Mouse (Mus musculus) embryonic facial prominence, embryonic 13.5 days (tissue): ENCODE results near the gene Rhox3f. TPM values are rescaled to one million over a fixed set of nuclear protein-coding genes. Genes with fewer than 3 reads are reported as not detected.
"Not testable (repeated sequence)": the region's sequence is repeated elsewhere in the genome, so short reads cannot be mapped to it uniquely, and the experiment has no call there.

Source experiments
- ATAC-seq: fragments of 200-750 bp; cut with Nextera tagmentation; 2 replicates; pipeline ENCODE4 v1.8.0; 2017; ENCODE audit warnings: low read depth; ENCODE audit not compliant: insufficient number of reproducible peaks, insufficient read depth, low FRiP score, low TSS enrichment
- H3K27ac ChIP-seq: fragments of 300-500 bp; sonication (generic); 2 replicates; pipeline ENCODE4 v1.5.1; 2015; ENCODE audit warnings: moderate library complexity, mild to moderate bottlenecking, inconsistent platforms
- H3K27me3 ChIP-seq: fragments of 300-500 bp; sonication (generic); 2 replicates; pipeline ENCODE4 v1.6.1; 2015; ENCODE audit warnings: mild to moderate bottlenecking, inconsistent platforms
- H3K36me3 ChIP-seq: fragments of 300-500 bp; sonication (generic); 2 replicates; pipeline ENCODE4 v1.6.1; 2015; ENCODE audit warnings: mild to moderate bottlenecking, inconsistent platforms
- H3K4me1 ChIP-seq: fragments of 300-500 bp; sonication (generic); 2 replicates; pipeline ENCODE4 v1.6.1; 2015; ENCODE audit warnings: inconsistent platforms
- H3K4me2 ChIP-seq: fragments of 300-500 bp; sonication (generic); 2 replicates; pipeline ENCODE4 v1.6.1; 2015; ENCODE audit warnings: moderate library complexity, mild to moderate bottlenecking, inconsistent platforms
- H3K4me3 ChIP-seq: fragments of 300-500 bp; sonication (generic); 2 replicates; pipeline ENCODE4 v1.5.1; 2015; ENCODE audit warnings: mild to moderate bottlenecking, inconsistent platforms
- H3K9ac ChIP-seq: fragments of 300-500 bp; sonication (generic); 2 replicates; pipeline ENCODE4 v1.6.1; 2015; ENCODE audit warnings: mild to moderate bottlenecking, inconsistent platforms
- H3K9me3 ChIP-seq: fragments of 300-500 bp; sonication (generic); 2 replicates; pipeline ENCODE4 v1.6.1; 2016; ENCODE audit warnings: inconsistent platforms
- WGBS: fragments of 180-500 bp; shearing (Covaris S2); methylation state at CpG from one replicate; pipeline ENCODE4 v1.1.7; 2015; ENCODE audit warnings: mixed read lengths; 5-methylcytosine and 5-hydroxymethylcytosine counted together
- polyA plus RNA-seq: library from polyadenylated mRNA; unstranded; fragments of >200 nt; fragmentation: Nextera tagmentation; extraction: Ambion mirVana; gene quantifications from 2 replicates; pipeline ENCODE4 v1.2.1, GENCODE M21; 2015

Gene Rhox3f
- polyA plus RNA-seq, result not detected in 2 replicates

- H3K4me3 ChIP-seq, H3K36me3 ChIP-seq, ATAC-seq, H3K27me3 ChIP-seq, H3K4me1 ChIP-seq, H3K9me3 ChIP-seq, H3K27ac ChIP-seq, H3K4me2 ChIP-seq, H3K9ac ChIP-seq: not testable (repeated sequence)
Measured at GRCm38 (mm10) chrX:37580692-37581091, at the start of gene Rhox3f. TSS of gene Rhox3f (plus strand) at chrX:37580992.

GRCm38 (mm10) chrX:37541719-37542118 lies 39.1 kb upstream of the Rhox3f start, which contains the start of gene Rhox3e:
TSS of gene Rhox3e (plus strand) at chrX:37542019.
- H3K9ac ChIP-seq, ATAC-seq, H3K36me3 ChIP-seq, H3K27ac ChIP-seq, H3K27me3 ChIP-seq, H3K9me3 ChIP-seq, H3K4me2 ChIP-seq, H3K4me1 ChIP-seq, H3K4me3 ChIP-seq: not testable (repeated sequence)
- WGBS, result 73% methylated on average over 1 of the region's 4 CpGs

GRCm38 (mm10) chrX:37557112-37557511 lies 23.7 kb upstream of the Rhox3f start, which contains the start of gene Rhox4e:
TSS of gene Rhox4e (plus strand) at chrX:37557412.
- H3K27ac ChIP-seq, ATAC-seq, H3K4me1 ChIP-seq, H3K9ac ChIP-seq, H3K9me3 ChIP-seq, H3K27me3 ChIP-seq, H3K4me3 ChIP-seq, H3K36me3 ChIP-seq, H3K4me2 ChIP-seq: not testable (repeated sequence)
- WGBS, result 95% methylated on average over 10 of the region's 18 CpGs

- not testable (repeated sequence) for H3K9ac ChIP-seq, ATAC-seq, H3K4me3 ChIP-seq, H3K27ac ChIP-seq, H3K36me3 ChIP-seq, H3K9me3 ChIP-seq, H3K4me1 ChIP-seq, H3K27me3 ChIP-seq, H3K4me2 ChIP-seq
- WGBS, result 85% methylated on average over 8 of the region's 8 CpGs
Measured at GRCm38 (mm10) chrX:37571105-37571504, 9.7 kb upstream of the Rhox3f start, which contains the start of gene Rhox2f. TSS of gene Rhox2f (plus strand) at chrX:37571405.

GRCm38 (mm10) chrX:37572638-37573037 lies 8.2 kb upstream of the Rhox3f start:
- 29% methylated on average over 2 of the region's 2 CpGs for WGBS
- not testable (repeated sequence) for ATAC-seq, H3K4me3 ChIP-seq, H3K4me1 ChIP-seq, H3K27me3 ChIP-seq, H3K9me3 ChIP-seq, H3K4me2 ChIP-seq, H3K36me3 ChIP-seq, H3K27ac ChIP-seq, H3K9ac ChIP-seq

GRCm38 (mm10) chrX:37607604-37608003 lies 26.8 kb downstream of the Rhox3f start, which contains the start of gene Rhox4f:
TSS of gene Rhox4f (minus strand) at chrX:37607704.
- H3K27ac ChIP-seq, H3K4me3 ChIP-seq, H3K4me2 ChIP-seq, H3K27me3 ChIP-seq, H3K36me3 ChIP-seq, ATAC-seq, H3K9ac ChIP-seq, H3K4me1 ChIP-seq, H3K9me3 ChIP-seq: not testable (repeated sequence)
- 93% methylated on average over 17 of the region's 19 CpGs for WGBS

- not testable (repeated sequence) for H3K27ac ChIP-seq, H3K4me3 ChIP-seq, H3K4me1 ChIP-seq, H3K36me3 ChIP-seq, H3K9ac ChIP-seq, ATAC-seq, H3K4me2 ChIP-seq, H3K27me3 ChIP-seq, H3K9me3 ChIP-seq
- WGBS, result 87% methylated on average over 2 of the region's 2 CpGs
Measured at GRCm38 (mm10) chrX:37628512-37628911, 47.7 kb downstream of the Rhox3f start, which contains the start of gene Rhox3g. TSS of gene Rhox3g (minus strand) at chrX:37628612.

Other genes with a start within 250 kb of the Rhox3f start
- gene Rhox3a2, start 201.0 kb upstream of the Rhox3f start, polyA plus RNA-seq, result not detected in 2 replicates
- gene Rhox4a2, start 190.1 kb upstream of the Rhox3f start, polyA plus RNA-seq, result 1.7 TPM in 1 of 2 replicates, not detected in the other
- not detected in 2 replicates for gene Rhox2b, start 168.9 kb upstream of the Rhox3f start, polyA plus RNA-seq
- 0.87 TPM in 1 of 2 replicates, not detected in the other for gene Rhox4b, start 148.5 kb upstream of the Rhox3f start, polyA plus RNA-seq
- gene Rhox2c, start 127.3 kb upstream of the Rhox3f start, polyA plus RNA-seq, result 0.45 TPM in 1 of 2 replicates, not detected in the other
- gene Rhox3c, start 122.4 kb upstream of the Rhox3f start, polyA plus RNA-seq, result not detected in 2 replicates
- gene Rhox4c, start 100.7 kb upstream of the Rhox3f start, polyA plus RNA-seq, result not detected in 2 replicates
- gene Rhox2d, start 87.6 kb upstream of the Rhox3f start, polyA plus RNA-seq, result not detected in 2 replicates
- gene Rhox4d, start 66.6 kb upstream of the Rhox3f start, polyA plus RNA-seq, result 0.62 TPM in 1 of 2 replicates, not detected in the other
- not detected in 2 replicates for gene Rhox2e, start 50.5 kb upstream of the Rhox3f start, polyA plus RNA-seq
- gene Rhox3e, start 39.0 kb upstream of the Rhox3f start, polyA plus RNA-seq, result not detected in 2 replicates
- 0.70 TPM in 1 of 2 replicates, not detected in the other for gene Rhox4e, start 23.6 kb upstream of the Rhox3f start, polyA plus RNA-seq
- gene Rhox2f, start 9.6 kb upstream of the Rhox3f start, polyA plus RNA-seq, result not detected in 2 replicates
- gene Rhox4f, start 26.7 kb downstream of the Rhox3f start, polyA plus RNA-seq, result not detected in 2 replicates
- not detected in 2 replicates for gene Rhox3g, start 47.6 kb downstream of the Rhox3f start, polyA plus RNA-seq
- gene Rhox2g, start 62.5 kb downstream of the Rhox3f start, polyA plus RNA-seq, result not detected in 2 replicates
- not detected in 2 replicates for gene Rhox4g, start 70.3 kb downstream of the Rhox3f start, polyA plus RNA-seq
- not detected in 2 replicates for gene Rhox3h, start 87.8 kb downstream of the Rhox3f start, polyA plus RNA-seq
- gene Rhox2h, start 92.3 kb downstream of the Rhox3f start, polyA plus RNA-seq, result not detected in 2 replicates
- gene Rhox5, start 223.8 kb downstream of the Rhox3f start, polyA plus RNA-seq, result 1.8 and 1.9 TPM in 2 replicates
- not detected in 2 replicates for gene Rhox6, start 245.9 kb downstream of the Rhox3f start, polyA plus RNA-seq